Mouse (Mus musculus): Measurements from ENCODE around the gene Gm47841.

Gm47841 gene

DNA sequence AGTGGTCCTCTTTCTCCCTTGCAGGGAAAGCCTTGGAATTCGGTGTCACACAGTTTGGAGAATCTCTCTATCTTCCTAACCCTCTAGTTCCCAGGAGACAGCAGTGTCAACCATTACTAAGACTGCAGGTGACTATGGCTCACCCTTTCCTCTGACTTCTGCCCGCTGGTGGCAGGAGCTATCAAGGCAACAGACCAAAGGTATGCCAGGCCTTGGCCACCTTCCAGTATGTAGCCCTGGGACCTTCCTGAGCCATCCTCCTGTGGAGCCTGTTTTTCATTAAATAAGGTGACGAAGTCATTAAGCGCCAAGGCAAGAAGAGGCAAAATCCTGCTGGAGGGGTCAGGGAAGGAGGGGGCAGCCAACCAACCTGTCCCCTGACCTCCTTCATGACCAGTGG lies 28.0 kb upstream of the Gm47841 start:
- no peak for DNase-seq (ENCODE audit: low read depth in 1 of 2, low spot score in 2 of 2)

DNA sequence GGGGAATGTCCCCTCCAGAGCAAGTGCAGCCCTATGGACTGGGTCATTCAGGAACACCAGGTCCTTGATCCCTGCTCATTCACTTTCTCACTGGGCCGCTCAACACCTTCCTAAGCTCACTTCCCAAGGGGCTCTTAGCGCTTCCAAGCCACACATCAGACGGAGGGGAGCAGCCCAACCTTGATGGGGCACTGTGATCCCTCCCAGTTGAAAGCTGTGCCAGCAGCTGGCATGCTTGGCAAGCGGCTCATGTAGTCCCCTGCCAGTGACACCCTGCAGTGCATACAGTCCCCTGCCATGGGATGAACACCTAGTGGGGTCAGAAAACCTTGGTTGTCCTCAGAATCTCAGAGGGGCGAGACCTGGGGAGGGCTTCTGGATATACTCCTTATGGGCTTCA lies 26.9 kb upstream of the Gm47841 start:
- no peak for DNase-seq (ENCODE audit: low read depth in 1 of 2, low spot score in 2 of 2)

DNA sequence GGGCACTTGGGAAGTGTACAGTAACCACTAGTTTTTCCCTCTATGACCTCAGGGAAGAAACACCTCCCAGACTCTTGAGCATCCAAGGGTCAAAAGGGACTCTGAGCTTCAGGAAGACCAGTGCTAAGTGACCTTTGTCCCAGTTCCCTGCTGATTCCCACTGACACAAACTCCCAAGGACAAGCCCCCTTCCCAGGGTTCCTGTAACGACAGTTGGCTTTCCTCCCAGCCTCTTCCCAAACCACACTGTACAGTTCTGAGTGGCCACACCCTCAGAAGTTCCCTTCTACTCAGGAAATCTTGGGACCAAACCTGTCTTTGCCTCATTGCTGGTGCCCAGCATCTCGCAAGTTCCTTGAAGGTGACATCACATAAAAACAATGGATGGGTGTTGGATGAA lies 25.5 kb upstream of the Gm47841 start:
- DNase-seq (ENCODE audit: low read depth in 1 of 2, low spot score in 2 of 2), result no peak

DNA sequence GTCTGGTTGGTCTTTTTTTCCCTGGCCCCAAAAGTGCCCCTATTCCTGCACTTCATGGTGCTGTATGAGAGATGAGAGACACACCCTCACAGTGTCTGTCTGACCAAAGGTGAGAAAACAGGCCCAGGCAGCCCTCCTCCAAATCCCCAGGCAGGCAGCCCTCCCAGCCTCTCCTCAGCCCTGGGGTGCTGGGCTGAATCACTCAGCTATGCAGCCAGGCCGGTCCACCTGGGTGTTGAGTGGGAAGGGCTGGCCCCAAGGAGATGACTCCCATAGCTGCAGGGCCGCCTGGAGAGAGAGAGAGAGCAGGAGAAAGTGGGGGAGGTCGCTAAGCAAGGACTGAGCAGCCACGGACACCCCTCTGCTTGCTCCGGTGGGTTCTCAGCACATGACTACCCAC lies 23.6 kb upstream of the Gm47841 start:
- DNase-seq (ENCODE audit: low read depth in 1 of 2, low spot score in 2 of 2), result no peak

DNA sequence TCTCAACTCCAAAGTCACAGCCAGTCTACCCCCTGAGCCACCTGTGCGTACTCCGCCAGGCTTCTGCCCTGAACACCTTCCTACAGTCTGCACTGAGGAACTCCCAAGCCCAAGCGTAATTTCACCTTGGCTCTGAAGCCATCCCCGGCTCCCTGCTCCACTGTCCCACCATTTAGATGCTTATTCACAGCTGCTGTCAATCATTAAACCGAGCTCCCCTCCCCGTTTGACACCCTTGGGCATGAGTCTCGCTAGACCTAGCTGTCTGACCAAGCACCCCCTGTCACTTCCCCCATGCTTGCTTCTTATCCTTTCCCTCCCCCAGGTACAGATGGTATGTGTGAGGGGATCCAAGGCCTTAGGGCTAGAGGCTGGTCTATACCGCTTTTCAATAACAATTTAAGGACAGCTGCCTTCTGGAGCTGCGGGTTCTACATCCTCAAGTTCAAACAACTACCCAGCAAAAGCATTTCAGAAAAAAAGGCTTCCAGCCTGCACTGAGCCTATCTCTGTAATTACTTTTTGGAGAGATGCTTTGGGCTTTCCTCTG lies 22.5 kb upstream of the Gm47841 start:
- DNase-seq (ENCODE audit: low read depth in 1 of 2, low spot score in 2 of 2), result no peak

DNA sequence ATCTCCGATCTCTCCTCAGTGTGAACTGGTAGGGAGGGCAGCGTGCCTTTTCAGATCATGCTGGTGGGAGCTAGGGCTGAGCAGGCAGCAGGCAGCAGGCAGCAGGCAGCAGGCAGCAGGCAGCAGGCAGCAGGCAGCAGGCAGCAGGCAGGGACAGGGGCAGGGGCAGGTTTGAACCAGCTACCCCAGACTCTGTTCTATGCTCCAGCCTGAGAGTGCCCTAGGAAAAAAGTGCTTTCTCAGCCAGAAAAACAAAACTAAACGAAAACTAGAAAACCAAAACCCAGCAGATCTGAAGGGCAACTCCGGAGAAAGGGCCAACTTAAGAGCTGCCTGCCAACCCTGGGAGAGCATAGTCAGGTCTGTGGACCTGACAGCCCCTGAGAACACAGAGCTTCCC lies 21.5 kb upstream of the Gm47841 start:
- DNase-seq (ENCODE audit: low read depth in 1 of 2, low spot score in 2 of 2), result no peak

DNA sequence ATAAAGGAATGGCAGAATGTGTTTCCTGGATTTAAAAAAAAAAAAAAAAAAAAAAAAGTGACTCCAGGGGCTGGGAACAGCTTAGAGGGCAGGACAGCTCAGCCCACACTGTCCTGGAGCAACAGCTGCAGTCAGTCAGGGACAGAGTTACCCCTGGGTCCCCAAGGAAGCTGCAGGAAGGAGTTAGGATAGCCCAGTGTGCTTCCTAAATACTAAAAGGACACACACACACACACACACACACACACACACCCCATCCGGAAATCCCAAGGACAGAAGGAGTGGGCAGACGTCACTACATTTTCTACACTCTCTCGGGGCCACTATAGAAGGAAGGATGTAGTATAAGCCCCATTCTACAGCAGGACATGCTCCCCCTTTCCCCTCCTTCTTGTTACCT lies 20.8 kb upstream of the Gm47841 start:
- no peak for DNase-seq (ENCODE audit: low read depth in 1 of 2, low spot score in 2 of 2)

DNA sequence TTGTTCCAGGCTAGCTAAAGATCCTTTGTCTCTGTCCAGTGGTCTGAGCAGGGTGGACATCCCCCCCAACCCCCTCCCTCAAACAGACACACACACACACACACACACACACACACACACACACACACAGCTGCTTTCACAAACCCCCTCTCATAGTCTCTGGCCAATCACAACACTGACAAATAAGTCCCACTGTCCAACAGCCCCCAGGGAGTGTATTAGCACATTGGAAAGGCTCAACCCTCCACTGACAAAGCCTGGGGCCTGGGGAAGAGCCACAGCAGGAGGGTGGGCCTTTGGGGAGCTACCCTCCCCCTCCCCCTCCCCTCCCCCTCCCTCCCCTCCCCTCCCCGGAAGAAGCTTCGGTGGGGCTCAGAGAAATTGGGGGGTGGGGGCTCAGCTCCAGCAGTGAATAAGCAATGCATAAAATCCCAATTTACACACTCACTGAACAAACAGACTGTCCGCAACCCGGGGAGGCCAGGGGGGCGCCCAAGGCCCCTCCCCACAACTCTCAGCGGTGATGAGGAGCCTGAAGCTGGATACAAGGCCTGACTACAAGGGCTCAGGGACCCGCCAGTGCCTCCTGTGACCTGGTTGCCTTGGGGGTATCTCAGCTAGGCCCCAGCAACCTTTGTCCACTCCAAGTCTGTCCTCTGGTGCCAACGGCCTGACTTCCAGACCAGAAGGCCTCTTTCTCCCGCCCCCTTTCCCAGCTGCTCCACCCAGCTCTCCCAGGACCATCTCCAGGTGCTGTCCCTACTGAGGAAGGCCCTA lies 19.9 kb upstream of the Gm47841 start:
- no peak for DNase-seq (ENCODE audit: low read depth in 1 of 2, low spot score in 2 of 2)

DNA sequence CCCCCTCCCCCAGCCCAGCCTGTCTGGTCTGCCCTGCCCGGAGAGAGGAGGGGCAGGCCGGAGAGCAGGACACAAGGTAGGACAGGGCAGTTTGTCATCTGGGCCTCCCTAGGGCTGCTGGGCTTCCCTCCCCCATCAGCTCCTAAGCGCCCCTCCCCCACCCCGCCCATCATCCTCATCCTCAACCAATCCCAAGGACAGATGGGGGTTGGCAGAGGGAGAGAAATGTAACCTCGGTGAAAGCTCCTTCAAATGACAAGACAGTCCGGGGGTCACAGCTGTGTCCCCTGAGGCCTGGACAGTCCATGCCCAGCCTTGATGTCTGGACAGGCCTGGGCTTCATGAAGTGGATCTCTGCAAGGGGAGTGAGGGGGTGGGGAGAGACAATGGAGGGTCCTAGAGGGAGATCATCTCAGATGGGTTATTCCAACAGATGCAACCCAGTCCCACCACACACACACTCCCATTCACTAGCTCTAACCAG lies 19.2 kb upstream of the Gm47841 start:
- DNase-seq (ENCODE audit: low read depth in 1 of 2, low spot score in 2 of 2), result no peak

DNA sequence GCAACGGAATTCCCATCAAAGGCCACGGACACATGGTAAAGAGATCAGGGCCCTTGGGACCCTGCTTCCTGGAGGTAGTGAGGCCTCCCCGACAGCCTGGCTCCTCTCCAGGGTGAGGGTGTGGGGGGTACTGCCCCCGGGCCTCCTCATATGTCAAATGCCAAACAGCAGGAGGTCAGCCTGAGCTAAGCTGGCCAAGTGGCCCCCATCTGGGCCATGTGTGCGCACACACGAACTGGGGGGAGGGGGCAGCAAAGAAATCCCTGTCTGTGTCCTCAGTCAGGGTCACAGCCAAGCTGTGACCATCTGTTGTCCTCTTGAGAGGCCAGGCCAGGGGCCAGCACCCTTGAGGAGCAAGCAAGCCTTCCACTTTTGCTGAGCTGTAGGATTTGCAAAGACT lies 17.9 kb upstream of the Gm47841 start:
- DNase-seq (ENCODE audit: low read depth in 1 of 2, low spot score in 2 of 2), result no peak

DNA sequence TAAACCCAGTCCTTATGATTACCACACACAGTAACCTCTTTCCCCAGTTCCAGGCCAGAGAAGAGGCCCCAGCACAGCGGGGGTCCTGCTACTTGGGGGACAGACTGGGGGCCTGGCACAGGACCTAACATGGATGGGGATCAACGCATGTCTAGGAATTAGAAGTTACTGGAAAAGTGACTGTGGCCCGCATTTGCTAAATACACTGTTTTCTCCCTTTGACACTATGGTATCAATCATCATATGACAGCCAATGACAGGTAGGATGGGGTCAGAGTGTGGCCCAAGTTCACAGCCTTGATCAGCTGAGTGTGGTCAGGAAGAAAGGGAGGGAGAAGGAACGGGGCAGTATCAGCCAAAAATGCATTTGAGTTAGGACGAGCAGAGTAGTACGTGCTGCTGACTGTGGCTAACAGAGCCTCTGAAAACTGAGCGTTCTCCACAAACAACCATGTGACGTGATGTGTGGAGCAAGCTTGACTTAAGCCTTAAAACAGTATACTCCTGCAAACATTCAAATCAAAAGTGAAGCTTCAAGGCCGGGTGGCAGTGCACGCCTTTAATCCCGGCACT lies 13.2 kb upstream of the Gm47841 start:
- no peak for DNase-seq (ENCODE audit: low read depth in 1 of 2, low spot score in 2 of 2)

DNA sequence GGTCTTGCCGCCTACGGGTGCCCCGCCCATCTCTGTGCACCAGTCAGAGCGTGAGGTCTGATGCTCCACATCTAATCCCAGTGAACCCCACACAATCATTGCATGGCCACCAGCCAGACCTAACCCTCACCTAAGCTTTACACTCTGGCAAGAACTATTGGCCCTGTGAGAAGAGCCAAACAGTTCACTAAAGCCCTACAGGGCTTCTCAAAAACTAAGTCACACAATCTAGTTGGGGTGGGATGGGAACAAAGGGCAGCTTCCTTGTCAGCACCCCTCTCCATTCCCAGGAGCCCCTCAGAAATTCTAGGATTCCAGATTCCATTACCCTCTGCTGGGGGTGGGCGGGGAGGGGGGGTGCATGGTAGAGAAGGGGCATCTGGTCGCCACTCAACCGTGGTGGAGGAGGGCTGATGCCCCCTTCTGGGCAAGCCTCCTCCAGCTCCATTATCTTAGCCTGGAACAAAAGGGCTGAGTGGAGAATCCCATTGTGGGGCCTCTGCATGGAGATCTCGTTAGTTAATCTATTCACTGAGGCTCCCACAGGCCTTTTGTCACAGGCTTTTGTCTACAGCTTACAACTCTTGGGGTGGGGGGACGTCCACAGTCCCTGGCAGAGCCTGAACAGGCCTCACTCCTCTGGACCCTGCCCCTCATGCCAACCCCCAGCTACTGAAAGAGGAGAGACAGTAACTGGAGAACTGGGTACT lies 12.5 kb upstream of the Gm47841 start:
- DNase-seq (ENCODE audit: low read depth in 1 of 2, low spot score in 2 of 2), result no peak

DNA sequence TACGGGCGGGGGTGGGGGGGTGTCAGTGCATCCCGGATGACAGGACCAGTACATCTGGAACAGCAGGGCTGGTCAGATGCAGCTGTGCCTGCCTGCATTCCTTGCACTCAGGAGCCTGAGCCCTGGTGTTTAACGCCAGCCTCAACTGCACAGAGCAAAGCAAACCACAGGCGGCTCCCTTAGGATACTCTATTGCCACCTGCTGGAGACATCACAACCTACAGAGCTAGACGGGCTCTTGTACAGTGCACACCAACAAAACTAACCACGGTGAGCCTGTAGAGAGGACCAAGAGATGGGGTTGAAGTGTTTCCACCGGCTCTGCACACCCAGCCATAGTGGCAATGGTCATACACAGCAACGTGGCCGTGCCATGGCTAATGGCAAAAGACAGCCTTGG lies 9.0 kb upstream of the Gm47841 start:
- DNase-seq (ENCODE audit: low read depth in 1 of 2, low spot score in 2 of 2), result no peak

DNA sequence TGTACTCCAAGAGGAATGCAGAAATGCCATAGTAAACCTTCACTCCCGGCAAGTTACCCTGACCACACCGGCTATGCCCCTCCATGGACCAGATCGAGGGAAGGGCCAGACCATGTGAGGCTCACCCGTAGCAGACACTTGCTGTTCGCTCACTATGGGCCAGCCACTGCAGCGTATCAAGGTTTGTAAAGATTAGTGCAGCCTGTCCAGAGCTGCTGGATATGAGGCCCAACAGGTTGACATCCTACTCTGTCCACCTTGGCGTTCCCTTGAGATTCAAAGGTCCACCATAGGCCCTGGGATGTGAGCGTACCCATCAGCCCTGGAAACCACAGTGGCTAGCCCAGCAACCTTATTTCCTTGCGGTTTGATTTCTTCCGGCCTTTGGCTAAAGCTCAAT lies 7.3 kb upstream of the Gm47841 start:
- DNase-seq (ENCODE audit: low read depth in 1 of 2, low spot score in 2 of 2), result no peak

DNA sequence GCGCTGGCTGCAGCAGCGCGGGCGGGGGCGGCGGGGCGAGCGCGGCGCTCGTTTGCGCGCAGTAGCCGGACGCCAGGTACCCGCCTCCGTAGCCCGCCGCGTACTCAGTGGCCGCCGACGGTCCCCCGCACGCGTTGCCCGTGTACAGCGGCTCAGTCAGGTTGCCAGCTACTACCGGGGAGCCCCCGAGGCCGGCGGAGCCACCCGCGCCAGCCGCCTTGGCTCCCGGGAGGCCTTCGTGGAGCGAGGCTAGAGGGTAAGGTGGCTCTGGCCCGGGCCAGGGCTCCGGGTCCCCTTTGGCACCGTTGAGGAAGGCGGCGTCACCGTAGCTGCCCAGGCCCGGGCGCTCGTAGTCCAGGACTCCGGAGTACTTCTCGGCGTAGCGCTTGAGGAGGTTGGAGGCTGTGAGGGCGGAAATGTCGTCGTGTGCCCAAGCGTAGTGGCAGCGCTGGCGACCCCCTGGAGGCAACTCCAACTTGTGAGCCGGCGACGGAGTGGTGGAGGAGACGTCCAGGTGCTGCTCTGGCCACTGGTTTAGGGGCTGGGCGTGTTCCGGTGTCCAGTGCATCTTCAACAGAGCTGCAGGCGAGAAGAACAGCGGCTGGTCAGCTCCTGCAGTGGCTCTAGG lies 6.7 kb upstream of the Gm47841 start:
- no peak for DNase-seq (ENCODE audit: low read depth in 1 of 2, low spot score in 2 of 2)

DNA sequence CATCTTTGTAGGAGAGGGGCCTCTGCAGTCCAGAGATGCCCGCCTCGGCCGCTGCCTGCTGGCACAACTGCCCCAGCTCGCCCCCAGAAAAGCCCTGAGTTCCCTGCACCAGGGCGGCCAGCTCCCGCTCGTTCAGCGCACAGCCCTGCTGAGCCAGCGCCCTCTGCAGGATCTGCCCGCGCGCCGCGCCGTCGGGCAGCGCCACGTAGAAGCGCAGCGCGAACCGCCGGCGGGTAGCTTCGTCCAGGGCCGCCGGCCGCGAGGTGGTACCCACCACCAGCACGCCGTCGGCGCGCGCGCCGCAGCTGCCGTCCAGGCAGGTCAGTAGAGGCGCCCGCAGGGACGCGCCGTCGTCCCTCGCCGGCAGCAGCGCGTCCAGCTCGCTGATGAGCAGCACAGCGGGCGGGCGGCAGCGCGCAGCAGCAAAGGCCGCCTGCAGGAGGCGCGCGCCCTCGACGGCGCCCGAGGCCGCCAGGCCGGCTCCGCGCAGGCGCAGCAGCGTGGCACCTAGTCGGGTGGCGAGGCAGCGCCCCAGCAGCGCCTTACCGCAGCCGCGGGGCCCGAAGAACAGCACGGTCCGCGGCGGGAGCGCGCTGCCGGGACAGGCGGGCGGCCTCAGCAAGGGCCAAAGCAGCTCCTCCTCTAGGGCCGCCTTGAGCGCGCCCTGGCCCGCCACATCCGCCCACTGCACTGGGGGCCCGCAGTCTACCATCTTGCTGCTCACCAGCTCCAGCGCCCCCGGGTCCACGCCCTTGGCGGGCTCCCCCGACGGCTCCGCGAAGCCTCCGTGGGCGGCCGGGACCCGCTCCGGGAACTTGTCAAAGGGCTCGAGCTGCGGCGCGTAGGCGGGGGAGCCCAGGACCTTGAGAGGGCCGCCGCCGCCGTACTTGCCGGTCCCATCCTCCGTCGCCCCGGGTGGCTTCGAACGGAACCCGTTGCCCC lies 5.6 kb upstream of the Gm47841 start:
- DNase-seq (ENCODE audit: low read depth in 1 of 2, low spot score in 2 of 2), result no peak

DNA sequence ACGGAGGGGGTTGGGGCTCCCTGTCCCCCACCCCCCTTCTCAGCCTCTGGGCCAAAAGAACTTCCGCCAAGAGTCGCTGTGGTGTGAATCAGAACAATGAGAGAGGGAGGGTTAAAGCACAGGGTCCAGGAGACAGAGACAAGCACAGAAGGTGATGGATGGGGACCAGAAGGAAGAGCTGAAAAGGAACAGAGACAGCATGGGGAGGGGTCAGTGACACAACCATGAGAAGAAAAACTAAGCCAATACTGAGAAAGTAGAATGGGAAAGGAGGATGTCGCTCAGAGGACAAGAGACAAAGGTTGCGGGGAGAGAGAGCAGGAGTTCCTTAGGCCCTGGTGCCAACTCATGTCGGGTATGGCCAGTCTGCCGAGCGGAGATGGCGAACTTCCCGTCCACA lies 4.7 kb upstream of the Gm47841 start:
- no peak for DNase-seq (ENCODE audit: low read depth in 1 of 2, low spot score in 2 of 2)

DNA sequence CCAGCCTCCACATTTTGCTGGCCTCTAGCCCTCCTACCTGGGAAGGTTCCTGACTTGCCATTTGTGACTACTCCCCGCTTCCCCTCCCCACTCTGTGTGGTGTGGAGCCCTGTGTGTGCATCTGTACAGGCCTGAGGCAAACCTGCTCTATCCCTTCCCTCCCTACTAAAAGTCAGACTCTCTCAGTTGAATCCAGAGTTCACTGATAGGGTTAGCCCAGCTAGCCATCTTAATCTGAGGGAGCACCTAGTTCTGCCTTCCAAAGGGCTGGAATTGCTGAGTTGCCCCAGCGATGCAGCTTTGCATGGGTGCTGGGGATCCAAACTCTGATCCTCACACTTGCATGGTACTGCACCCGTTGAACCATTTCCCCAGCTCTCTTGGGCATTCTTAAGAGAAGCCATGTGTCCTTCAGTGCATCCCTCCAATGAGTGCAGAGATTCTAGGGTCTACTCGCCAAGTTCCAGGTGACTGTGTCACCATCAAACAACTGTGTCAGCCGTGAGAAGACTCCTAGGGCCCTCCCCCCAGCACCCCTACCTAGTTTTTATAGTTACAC lies 1.2 kb upstream of the Gm47841 start:
- no peak for DNase-seq (ENCODE audit: low read depth in 1 of 2, low spot score in 2 of 2)

DNA sequence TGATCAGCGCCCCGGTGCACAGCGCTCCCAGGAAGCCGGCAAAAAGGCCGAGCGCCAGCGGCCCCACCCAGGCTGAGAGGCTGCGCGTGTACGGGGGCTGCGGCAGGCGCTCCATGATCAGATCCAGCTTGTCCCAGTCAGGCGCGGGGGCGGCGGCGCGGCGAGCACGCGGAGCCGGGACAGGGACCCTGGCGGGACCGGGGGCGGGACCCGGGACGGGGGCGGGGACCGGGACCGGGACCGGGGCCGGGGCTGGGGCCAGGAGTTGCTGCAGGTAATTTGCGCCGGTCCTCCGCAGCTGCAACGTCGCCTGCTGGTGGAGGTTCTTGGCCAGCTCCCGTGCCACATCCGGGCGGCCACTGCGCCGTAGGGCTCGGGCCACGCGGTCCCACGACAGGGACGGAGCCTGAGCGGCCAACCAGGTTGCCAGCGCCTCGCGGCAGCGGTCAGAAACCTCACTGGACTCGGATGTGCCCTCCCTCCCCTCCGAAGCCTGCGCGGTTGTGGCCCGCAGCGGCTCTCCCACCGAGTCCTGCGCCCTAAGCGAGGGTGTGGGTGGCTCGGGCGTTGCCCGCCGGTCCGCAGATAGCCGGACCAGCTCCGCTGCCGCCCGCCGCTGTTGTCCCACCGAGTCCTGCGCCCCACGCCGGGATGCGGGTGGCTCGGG lies 537 bp downstream of the Gm47841 start:
- no peak for DNase-seq (ENCODE audit: low read depth in 1 of 2, low spot score in 2 of 2)

DNA sequence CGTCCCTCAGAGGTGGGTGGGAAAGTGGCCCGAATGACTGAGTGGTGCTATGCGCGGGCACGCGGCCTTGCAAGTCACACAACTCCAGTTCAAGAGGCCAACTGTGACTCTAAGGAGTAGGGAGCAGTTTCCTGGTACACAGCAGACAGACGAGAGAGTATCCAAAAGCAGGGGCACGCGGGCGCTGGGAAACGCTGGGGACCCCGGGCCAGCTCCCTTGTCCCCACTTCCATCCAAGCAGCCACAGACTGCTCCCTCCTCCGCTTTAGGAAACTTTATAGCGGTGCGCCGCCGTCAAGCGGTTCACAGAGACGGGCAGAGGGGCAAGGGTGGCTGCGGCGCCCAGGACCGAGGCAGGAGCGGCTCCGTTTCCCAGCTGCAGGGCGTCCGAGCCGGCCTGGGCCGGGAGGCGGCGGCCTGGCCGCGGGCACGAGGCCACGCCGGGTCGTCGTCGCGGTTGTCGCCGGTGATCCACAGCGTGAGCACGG lies 1.1 kb downstream of the Gm47841 start:
- no peak for DNase-seq (ENCODE audit: low read depth in 1 of 2, low spot score in 2 of 2)
